Mouse (Mus musculus) embryo, embryonic 11.5 days (tissue): ENCODE measurements around the gene Gpr176.
"Not testable (repeated sequence)": the region's sequence is repeated elsewhere in the genome, so short reads cannot be mapped to it uniquely, and the experiment has no call there.

Experiments used
- DNase-seq: peaks from one replicate; pipeline ENCODE4 v3.0.0-alpha.2; 2012; ENCODE audit warnings: low read depth, low spot score

The Gpr176 gene

DNA sequence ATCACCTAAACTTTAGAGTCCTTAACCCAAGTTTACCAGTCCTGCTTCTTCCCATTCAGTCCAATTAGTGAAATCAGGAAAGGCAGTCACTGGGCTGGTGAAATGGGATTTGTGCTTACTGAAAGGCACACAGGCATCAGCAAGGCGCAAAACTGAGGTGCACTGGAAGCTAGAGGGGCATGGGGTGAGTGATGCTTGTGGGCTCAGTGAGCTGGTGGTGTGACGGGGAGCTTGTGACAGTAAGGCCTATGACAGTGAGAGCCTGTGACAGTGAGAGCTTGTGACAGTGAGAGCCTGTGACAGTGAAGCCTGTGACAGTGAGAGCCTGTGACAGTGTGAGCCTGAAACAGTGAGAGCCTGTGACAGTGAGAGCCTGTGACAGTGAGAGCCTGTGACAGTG lies 71.6 kb downstream of the Gpr176 start:
- no peak for DNase-seq

DNA sequence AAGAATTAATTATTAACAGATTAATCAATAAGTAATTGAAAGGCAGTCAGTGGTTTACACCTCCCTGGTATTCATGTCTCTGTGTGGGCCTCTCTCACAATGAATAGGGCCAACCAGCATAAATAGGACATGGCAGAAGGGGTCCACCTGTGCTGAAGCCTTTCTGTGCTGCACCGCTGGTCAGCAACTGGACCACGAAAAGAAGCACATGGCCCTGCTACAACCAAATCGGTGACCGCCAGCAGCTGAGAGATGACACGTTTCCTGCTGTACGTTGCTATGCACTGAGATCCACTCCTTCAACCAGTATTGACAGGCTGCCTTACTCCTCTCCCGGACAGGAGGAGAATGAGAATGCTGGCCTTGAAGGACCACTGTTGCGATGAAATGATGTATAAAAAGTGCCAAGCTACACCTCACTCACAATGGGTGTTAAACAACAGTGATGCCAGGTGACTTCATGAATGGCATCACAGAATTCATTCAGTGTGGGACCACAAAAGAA lies 72.1 kb downstream of the Gpr176 start:
- no peak for DNase-seq

DNA sequence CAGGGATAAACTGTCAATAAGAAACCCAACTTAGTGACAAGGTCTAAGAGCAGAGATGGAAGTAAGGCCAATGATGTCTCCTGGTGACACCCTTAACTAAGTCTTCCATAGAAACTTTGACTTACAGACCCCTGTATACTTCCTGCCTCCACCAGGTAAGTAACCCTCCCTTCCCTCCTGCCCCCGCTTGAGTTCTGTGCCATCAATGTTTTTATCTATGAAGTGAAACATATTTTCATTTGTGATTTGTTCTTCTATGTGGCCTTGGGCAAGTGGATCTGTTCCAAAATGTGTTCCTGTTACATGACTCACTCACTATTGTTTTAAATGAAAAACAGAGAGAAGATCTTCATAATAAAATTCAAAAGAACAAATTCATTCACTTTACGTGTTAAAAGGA lies 73.2 kb downstream of the Gpr176 start:
- DNase-seq = no peak

DNA sequence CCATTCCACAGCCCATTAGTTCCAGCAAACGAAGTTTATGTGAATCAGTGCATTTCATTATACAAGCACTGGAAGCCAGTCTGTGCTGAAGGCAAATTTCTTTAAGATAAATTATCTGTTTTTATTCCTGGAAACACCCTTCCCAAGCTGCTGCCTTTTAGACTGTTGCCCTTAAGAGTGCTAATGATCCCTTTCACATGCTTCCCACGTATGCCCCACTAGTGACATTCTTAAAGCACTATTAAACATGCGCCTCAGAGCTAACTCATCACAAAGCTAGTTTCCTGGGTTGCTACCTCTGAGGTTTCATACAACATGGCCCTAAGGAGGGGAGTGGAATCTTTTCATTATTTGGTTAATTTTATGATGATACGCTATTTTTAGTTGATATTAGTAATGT lies 74.6 kb downstream of the Gpr176 start:
- DNase-seq = no peak

GRCm38 (mm10) chr2:118297966-118298365 lies 75.3 kb downstream of the Gpr176 start:
- DNase-seq = no peak

DNA sequence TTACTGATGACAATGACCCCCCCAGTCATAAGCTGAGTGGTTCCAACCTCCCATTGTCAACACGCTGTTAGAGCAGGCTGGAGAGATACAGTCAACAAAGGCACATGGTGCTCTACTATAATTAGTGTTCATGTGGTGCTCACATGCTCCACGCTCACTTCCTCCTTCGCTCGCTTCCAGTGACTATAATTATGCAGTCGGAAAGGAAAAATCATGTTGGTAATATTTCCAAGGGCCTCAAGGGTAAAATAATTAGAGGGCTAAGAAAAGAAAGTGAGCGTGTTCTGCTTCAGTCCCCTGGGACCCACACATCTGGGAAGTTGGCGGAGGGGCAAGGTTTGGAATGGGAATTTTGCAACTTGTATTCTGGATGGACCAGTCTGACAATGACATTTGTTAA lies 77.7 kb downstream of the Gpr176 start:
- DNase-seq = no peak

GRCm38 (mm10) chr2:118293583-118293982 lies 79.6 kb downstream of the Gpr176 start:
- no peak for DNase-seq

- not testable (repeated sequence) for DNase-seq
Observed at GRCm38 (mm10) chr2:118289066-118289460, 84.2 kb downstream of the Gpr176 start.

DNA sequence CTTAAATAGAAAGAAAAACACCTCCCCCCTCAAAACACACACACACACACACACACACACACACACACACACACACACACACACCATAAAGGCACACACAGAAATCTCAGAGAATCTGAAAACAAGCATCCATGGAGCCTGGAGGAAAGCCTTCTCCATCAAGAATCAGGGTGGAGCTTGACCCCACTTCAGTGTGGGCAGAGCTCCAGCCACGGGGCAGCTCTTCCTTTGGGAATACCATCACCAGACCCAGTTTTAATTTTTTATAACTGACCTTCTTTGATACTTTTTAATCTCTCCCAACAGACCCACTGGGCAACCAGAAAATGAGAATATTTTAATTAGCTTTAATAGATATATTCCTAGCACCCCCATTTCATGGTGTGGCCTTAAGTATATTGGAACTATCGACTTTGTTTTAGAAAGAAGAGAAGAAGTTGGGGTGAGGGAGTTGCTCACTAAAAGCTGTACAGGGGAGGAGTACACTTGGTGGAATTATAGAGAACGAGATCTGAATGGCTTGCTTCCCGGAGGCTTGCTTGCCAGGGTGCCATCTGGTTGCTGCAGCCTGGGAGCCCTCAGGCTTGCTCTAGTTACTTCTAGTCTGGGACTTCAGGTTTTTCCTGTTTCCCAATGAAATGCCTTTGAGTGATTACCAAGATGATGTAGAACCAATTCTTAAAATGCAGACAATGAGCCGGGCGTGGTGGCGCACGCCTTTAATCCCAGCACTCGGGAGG lies 84.7 kb downstream of the Gpr176 start:
- DNase-seq = no peak

DNA sequence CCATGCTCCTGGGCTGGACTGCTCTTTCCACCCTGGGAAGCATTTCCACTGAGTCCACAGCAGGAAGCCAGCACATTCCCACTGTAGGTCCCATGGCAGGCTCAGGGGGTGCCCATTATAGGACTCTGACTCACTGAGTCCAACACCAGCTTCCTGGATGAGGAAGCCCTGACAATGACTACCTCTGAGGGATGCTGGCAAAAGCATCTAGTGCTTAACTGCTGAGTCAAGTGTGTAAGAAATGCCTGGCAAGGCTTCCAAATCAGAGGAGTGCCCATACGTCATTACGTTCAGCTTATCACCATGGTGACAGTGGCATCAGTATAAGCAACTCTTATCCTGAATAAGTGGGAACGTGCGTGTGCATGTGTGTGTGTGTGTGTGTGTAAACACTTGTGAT lies 85.5 kb downstream of the Gpr176 start:
- DNase-seq = no peak

DNA sequence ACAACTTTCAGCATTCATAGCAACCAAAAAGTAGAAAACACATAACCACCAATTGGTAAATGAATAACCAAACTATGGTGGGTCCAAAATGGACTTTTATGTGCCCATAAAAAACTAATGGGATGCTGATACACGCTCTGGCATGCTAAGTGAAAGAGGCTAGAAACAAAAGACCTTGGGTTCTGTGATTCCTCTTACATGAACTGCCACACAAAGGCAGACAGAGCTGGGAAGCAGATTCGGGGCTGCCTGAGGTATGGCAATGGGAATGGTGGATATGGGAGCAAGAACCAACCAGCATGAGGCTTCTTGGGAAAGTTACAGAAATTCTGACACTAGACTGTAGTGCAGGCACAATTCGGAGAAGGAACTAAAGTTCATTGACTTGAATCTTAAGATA lies 90.8 kb downstream of the Gpr176 start:
- DNase-seq = no peak

DNA sequence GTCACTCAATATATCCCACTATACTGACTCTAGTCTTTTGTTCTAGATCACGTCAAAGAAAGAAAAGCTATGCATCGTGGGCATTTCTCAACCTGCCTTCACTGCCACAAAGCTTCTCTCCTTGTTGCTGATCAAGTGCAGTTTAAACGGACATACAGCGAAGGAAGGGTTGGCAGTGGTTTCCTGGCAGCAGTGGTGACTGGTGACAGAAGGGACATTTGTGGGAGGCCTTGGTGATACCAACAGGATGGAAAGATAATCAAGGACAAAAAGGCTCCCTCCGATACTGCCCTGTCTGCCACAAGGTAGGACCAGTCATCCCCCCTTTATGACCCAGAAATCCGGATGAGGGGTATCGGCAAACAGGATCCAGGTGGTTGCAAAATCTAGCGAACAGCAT lies 95.0 kb downstream of the Gpr176 start:
- DNase-seq = no peak

DNA sequence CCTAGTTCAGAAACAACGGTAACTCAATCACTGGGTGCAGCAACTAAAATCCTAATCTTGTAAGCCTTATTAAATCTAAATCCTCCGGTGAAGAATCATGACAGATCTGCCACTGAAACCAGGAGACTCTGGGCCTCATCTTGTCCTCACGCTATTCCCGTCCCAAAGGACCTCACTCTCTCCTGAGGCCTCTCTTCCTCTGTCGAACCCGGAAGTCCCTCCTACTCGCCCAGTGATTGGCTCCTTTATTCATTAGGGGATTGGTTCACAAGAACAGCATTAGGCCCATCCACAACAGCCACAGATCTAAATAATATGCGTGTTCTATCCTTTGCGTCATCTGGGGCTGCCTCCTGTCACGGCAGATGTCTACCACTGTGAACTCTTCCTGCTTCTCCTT lies 101.6 kb downstream of the Gpr176 start:
- no peak for DNase-seq

DNA sequence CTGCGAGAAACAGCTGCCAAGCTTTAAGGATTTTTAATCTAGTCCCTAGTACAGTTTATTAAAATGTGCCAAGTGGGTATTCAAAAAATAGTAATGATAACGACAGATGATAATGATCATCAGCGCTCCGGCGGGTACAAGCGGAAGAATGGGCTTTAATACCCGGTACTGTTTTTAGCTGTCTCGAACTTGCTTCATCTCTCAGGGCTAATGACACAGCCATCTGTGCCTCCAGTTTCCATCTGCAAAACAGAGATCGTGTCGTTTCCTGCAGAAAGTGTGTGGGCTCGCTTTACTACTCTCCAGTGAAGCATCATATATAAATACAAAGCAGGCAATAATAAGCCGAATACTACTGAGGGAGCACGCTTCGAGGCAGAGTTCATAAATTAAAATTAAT lies 103.0 kb downstream of the Gpr176 start:
- DNase-seq = no peak

DNA sequence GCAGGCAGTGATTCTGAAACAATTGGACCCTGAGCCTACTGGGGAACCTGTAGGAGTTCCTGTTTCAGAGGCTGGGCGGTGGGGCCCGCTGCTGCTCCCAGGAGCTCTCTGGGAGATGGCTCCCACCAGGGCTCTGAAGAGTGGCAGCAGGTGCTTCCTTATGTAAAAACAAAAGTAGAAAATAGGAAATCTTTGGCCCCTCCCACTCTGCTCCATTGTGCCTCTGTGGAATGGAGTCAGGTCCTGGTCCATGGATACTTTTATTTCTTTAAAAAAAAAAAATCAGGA lies 109.4 kb downstream of the Gpr176 start:
- DNase-seq = no peak

DNA sequence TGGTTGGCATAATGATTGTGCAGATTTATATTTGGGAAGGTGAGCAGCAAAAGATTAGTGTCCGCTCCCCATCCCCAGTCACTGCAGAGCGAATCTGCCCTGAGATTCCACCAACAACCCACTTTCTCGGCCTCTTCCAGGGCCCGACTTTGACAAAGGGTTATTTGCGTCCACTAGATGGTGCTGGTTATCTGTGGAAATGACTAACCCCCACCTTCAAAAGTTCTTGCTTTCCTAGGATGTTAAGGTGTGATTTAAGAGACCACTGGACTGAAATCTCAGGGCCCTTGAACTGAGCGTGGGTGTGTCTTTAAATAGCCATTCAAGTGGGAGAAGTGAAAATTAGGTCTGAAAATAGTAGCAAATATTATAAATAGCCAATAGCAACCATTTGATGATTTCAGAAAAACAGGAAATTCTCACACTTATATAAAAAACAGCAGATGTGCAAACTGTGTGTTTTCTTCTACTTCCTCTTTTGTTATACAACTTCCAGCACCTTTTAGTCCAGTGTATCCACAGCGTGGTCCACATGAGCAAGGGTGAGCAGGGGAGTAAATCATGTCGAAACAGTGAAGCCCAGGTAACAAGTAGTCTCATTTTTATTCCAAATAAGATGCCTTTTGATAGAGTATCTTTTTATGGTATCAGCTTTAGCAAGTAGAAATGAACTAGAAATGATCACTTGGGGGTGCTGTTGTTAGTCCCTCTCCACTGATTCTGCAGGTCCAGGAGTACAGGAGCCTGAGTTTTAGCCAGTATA lies 109.9 kb downstream of the Gpr176 start:
- peak; percentile 45 for DNase-seq

GRCm38 (mm10) chr2:118262673-118263072 lies 110.5 kb downstream of the Gpr176 start:
- DNase-seq = no peak

DNA sequence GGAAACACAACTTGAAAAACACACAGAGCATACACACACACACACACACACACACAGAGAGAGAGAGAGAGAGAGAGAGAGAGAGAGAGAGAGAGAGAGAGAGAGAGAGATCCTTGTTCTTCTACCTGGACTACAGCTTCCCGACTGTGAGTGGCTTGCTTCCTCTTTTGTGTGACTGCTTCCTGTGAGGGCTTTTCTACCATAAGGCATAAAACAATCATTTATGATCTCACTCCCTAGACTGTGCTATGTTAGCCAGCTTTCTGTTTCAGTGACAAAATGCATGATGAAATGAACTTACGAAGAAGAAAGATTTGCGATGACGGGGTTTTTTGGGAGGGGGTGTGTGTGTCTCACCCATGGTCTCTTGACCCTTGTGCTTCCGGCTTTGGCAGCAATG lies 113.5 kb downstream of the Gpr176 start:
- DNase-seq = no peak

DNA sequence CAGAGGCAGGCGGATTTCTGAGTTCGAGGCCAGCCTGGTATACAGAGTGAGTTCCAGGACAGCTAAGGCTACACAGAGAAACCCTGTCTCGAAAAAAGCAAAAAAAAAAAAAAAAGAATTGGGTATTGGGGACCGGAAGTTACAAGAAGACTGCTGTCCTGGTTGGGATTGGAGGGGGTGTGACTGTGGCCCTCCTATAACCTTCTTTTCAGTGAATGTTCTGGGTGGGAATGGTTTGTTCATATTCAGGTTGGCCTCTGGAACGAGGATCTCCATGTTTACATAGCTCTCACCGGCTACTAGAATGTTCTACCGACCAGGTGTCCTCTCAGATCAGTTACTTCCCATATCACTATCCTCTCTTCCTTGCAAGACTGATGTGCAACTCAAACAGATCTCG lies 116.1 kb downstream of the Gpr176 start:
- no peak for DNase-seq

- peak; percentile 73 for DNase-seq
Observed at GRCm38 (mm10) chr2:118256621-118257053, 116.6 kb downstream of the Gpr176 start, which contains the start of gene Fsip1. Gene Fsip1, minus strand, starts transcription at chr2:118256966.

DNA sequence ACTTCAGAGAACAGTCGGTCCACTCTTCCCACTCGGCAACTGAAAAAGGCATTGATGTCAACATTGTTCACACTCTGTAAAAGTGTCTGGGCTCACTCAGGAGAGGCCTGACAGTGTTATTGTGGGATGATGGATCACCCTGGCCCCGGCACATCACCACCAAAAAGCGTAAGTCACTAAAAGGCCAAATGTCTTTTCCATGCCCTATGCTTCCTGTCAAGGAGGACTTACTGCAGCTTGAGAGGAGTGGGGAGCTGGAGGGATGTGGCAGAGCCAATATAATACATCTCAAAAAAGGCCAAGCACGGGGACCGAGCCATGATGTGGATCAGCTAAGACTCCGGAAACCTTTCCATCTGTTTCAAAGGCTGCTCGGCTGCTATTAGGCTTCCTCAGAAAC lies 118.7 kb downstream of the Gpr176 start:
- DNase-seq = peak; percentile 38

GRCm38 (mm10) chr2:118248966-118249365 lies 124.3 kb downstream of the Gpr176 start:
- DNase-seq = no peak

- DNase-seq = no peak
Observed at GRCm38 (mm10) chr2:118248016-118248415, 125.2 kb downstream of the Gpr176 start.
